Mouse (Mus musculus) adrenal gland, adult 2 months (tissue): Measurements from ENCODE around the gene Clec16a. TPM values are rescaled to one million over a fixed set of nuclear protein-coding genes. Genes with fewer than 3 reads are reported as not detected.

Experiments used
- DNase-seq: peaks from one replicate; pipeline ENCODE4 v3.0.0; 2021
- polyA plus RNA-seq: library from polyadenylated mRNA; depleted of rRNA; stranded (reverse); fragments of >200 nt; gene quantifications from 2 replicates; pipeline ENCODE4 v1.2.3, GENCODE M21; 2012
- total RNA-seq, 2 experiments: library from RNA; stranded (reverse); gene quantifications; 2 replicates each; pipeline ENCODE4 v1.2.3; 2021

Gene Clec16a
- total and polyA plus RNA-seq, 3 experiments = 15.9 to 44.4 (median 44.0) TPM

DNA sequence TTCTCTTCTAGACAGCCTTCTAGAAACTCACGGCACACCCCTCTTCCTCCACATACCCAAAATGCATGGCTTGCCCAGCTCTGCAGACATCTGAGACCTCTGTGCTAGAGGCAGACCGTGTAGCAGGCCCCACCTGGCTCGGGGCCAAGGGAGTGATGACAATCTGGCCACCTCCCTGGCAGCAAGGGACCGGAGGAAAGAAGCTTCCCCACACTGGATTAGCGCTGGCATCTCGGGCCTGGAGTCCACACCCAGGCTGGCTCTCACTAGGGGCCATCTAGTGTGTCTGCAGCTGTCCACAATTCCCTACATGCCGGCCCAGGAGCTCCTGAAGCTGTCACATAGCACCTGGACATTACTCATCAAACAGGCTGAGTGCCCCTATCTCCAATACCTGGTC lies 10.6 kb upstream of the Clec16a start:
- no peak for DNase-seq

GRCm38 (mm10) chr16:10536323-10536722 lies 8.8 kb upstream of the Clec16a start:
- DNase-seq = no peak

DNA sequence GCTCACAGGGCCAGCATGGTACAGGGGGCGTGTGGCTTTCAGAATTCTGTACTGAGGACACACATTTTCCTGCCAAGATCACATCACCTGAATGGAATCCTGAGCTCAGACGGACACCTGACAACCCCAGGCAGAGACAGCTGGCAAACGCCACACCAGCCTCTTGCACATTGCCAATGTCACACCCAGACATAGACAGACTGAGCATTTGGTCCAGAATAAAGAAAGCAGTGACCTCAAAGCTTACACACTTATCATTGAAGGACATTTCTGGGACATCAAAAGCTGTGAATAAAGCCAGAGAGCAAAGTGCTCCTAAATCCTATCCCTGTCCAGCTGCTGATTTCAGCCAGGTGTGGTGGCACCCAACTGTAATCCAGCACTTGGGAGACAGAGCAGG lies 8.2 kb upstream of the Clec16a start:
- no peak for DNase-seq

DNA sequence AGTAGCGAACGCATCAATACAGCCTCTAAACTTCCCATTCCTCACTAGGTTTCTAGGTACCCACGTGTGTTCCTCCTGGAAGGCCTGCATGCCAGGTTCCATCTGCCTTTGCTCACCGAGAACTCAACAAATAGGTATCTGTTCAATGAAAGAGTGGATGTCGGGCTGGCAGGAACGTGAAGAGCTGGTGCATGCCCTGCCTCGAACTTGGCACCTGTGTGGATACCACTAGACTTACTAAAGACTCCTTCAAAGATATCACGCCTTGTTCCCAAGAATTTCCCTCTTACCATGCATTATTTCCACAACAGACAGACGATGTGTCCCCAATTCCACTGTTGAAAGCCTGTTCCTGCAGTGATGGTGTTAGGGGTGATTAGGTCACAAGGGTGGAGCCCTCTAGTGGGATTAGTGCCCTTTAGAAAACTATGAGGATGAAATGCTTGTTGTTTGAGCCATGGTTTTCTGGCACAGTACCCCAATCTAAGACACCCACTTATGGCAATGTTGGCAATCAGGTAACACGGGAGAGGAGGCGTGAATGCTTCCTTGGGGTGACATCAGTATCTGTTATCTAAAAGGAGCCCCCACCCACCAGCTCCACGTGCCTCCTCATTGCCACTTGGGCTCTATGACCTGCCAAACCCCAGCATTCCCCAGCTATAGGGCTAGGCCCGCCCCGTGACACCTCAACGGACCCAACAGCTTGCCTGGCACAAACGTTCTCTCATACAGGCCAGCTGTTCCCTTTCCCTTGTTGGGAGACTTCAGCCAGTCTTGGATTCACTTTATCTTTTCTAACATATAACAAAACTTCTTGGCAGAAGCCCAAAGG lies 4.2 kb upstream of the Clec16a start:
- DNase-seq = no peak

GRCm38 (mm10) chr16:10541598-10541930 lies 3.6 kb upstream of the Clec16a start:
- peak; percentile 38 for DNase-seq

- DNase-seq = no peak
Observed at GRCm38 (mm10) chr16:10542266-10542665, 2.9 kb upstream of the Clec16a start.

DNA sequence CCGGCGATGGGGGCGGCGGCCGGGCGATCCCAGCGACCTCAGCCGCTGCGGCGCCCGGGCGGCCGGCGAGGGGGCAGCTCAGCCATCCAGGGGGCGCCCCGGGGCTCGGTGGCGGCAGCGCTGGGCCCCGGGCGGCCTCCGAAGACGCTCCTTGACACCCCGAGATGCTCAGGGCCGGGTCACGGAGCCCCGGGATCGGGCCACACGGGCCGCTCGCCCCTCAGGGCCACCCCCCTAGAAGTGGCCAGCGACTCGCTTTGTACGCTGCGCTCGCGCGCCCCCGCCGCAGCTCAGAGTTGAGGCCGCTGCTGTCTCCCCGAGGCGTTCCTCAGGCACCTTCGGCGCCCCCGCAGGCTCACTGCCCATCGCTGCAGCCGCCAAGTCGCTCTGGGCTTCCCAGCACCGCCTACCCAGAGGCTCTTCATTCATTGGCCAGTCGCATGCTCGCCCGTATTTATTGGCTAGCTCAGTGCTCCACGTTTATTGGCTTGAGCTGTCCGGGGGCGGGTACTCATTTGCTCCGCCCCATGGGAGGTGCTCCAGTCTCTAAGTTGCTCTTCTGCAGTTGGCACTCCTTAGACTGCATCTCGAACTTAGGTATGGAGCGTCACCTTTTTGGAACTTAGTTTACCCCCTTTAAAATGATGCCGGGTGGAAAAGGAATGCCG lies 2.3 kb upstream of the Clec16a start, which contains the start of gene Dexi:
TSS of gene Dexi (minus strand) at position 357 of the 668 bp plus-strand sequence.
- peak; percentile 97 for DNase-seq

GRCm38 (mm10) chr16:10546865-10547264 lies 1.7 kb downstream of the Clec16a start:
- DNase-seq = no peak

GRCm38 (mm10) chr16:10548938-10549337 lies 3.8 kb downstream of the Clec16a start:
- no peak for DNase-seq

- no peak for DNase-seq
Observed at GRCm38 (mm10) chr16:10549600-10549999, 4.5 kb downstream of the Clec16a start.

DNA sequence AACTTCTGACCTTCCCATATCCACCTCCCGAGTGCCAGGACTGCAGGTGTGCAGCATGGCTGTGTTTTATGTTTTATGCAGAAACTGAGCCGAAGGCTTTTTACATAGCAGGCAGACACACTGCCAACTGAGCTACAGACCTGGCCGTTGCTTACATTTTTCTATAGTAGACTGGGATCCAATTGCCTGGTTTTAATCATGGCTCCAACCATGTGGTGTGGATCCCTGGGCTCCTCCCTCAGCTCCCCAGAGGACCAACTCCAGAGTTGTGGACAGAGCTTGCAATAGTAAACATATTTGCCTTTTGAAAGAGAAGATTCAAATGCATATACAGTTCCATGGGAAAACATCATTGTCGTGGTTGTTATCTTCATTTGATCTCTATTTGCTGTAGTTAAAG lies 6.5 kb downstream of the Clec16a start:
- DNase-seq = no peak

- no peak for DNase-seq
Observed at GRCm38 (mm10) chr16:10553858-10554257, 8.7 kb downstream of the Clec16a start.

DNA sequence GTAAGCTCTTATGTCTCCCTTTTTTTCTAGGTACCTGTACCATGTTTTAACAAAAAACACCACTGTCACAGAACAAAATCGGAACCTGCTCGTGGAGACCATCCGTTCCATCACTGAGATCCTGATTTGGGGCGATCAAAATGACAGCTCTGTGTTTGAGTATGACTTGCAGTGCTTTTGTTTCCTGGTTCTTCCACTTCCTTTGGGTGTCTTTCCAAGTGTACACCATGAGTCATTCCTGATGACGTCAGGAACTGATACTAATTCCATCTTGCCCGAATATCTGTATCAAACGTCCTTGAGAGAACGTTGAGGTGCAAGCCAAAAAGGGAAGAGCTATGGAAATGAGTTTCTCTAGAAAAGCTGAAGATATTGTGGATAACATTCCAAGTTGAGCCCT lies 14.9 kb downstream of the Clec16a start:
- peak; percentile 58 for DNase-seq

DNA sequence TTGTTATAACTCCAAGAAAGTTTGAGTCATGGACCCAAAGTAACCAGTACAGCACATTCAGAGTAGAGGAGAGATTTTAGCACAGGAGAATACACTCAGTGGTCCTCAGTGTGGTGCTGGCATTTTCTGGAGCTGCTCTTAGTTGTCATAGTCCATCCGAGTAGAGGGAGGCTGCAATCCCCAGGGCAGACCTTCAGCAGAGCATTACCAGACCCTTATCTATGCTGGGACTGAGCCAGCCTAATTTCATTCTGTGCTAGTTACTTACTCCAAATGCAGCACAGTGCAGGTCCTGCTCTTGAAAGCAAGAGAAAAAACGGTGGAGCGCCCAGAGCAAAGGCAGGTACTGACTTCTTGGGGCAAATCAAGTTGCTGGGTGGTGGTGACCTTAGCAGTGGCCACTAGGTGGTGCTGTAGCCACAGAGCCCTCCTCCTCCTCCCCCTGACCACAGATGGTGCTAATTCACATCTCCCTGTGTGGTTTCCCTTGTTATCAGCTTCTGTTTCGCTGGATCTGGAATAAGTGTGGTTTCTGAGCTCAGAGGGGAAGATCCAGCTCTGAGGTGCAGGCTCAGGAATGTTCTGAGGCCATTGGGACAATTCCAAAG lies 20.2 kb downstream of the Clec16a start:
- DNase-seq = peak; percentile 69

DNA sequence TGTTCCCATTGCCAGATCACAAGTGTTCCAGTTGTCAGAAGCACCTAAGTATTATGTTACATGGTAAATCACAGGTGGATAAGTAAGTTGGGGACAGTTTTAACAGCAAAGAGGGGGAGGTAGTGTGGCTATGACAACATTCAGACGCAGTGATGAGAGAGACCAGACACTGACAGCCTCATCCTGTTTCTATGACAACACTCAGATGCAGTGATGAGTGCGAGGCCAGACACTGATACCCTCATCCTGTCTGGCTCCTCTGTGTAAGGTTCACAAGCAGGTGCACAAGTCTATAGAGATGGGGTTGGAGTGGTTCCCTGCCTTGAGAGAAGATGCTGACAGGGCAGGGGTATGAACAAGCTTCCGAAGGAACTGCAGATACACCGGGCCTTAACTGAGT lies 22.0 kb downstream of the Clec16a start:
- DNase-seq = no peak

GRCm38 (mm10) chr16:10569809-10570395 lies 24.8 kb downstream of the Clec16a start:
- DNase-seq = peak; percentile 23

DNA sequence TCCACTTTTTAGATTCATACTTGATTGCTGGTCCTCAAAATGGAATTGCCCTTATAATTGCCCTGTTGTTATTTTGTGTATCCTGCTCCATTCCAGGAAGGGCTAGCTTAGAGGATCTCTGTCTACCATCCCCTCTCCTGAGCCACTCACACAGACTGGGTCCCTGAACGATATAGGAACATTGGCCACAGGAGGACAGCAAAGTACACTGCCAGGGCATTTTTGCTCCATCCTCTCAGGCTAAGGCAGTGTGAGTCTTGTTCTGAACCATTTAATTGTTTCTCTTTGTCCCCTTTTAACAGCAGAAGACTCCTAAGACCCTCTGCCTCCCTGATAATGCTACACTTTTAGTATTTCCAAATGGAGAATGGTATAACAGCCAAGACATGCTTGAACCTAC lies 25.6 kb downstream of the Clec16a start:
- peak; percentile 60 for DNase-seq

- no peak for DNase-seq
Observed at GRCm38 (mm10) chr16:10571820-10572219, 26.7 kb downstream of the Clec16a start.

- DNase-seq = peak; percentile 21
Observed at GRCm38 (mm10) chr16:10574936-10575335, 29.8 kb downstream of the Clec16a start.

DNA sequence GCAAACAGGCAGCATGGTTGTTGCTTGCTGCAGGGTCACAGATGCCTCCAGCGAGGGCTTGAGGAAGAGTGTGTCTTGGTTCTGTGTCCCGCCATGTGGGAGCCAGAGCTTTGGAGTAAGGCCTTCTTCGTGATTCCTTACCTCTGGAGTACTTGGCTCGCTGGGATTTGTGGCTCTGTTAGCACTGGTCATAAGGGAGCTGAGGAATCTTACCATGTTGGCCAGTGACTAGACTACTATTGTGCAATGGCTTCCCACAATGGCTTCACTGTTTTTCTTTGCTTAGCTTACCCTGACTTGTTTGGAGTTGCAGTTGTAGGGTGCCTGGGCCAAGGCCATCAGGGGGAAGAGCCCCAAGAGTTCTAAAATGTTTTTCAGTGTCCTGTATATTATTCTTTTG lies 30.8 kb downstream of the Clec16a start:
- peak; percentile 30 for DNase-seq

DNA sequence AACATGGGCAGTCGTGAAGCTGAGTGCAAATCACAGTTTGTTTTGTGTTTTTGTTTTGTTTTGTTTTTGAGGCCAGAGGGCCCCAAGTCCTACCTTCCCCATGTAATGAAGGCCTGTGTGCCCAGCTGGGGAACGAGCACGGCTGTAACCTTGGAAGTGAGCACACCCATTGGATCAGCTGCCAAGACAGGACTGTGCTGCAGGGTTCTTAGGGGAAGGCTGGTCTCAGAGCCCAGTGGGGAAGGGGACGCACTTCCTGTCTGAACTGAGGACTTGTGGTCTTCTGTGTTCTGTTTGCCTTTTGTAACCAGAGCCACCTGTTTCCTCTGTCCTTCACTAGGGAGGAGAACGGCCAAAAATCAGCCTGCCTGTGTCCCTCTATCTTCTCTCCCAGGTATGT lies 32.4 kb downstream of the Clec16a start:
- peak; percentile 51 for DNase-seq

- no peak for DNase-seq
Observed at GRCm38 (mm10) chr16:10578376-10578775, 33.2 kb downstream of the Clec16a start.
